Mouse (Mus musculus): ENCODE data around the gene Pla2g4a.
"Not testable (repeated sequence)": the region's sequence is repeated elsewhere in the genome, so short reads cannot be mapped to it uniquely, and the experiment has no call there.

Pla2g4a gene

DNA sequence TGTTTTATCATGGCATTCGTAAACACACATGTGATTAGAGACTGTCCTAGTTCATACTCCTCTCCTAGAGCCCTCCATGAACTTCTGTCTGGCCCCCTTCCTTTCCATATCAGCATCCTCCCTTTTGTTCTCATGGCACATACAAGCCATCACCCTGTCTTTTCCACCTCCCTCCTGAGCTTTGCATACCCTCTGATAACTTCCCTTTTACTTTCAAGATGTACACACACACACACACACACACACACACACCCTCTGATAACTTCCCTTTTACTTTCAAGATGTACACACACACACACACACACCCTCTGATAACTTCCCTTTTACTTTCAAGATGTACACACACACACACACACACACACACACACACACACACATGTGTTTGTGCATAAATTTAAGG is 37.4 kb downstream of the Pla2g4a start:
- not testable (repeated sequence) for DNase-seq

DNA sequence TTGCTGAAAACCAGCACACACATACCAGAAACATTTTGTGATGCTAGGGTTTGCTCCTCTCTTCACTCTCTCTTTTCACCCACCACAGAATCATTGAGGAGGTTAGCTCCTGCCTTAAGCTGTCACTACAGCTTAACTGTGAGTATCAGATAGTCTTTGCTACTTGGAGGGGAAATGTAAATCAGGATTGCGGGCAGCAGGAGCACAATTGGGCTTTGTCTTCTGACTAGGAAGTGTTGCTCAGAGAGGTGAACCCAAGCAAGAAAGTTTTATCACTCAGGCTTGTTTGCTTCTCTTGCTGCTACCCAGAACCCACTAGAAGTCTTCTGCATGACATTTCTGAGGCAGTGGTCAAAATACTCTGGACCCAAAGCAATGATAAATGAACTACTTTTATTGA is 38.9 kb downstream of the Pla2g4a start:
- no peak for DNase-seq

GRCm38 (mm10) chr1:149921325-149921724 is 39.8 kb downstream of the Pla2g4a start:
- no peak for DNase-seq

DNA sequence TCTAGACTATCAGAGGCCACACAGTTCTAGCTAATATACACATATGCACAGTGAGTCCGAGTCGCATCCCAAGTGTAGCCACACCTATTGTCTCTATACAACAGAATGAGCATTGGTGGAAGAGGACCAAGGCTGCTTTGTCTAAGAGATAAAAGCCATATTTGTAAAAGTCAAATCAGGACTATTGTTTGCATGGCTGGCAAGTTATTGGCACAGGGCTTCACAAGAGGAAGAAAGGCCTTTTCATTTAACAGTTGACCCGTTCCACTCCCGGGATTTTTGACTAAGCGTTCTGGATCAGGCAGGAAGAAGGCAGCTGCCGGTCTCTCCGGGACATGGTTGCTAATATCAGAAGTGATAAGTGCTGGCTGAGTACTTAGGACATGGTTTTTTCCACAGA is 41.8 kb downstream of the Pla2g4a start:
- no peak for DNase-seq

DNA sequence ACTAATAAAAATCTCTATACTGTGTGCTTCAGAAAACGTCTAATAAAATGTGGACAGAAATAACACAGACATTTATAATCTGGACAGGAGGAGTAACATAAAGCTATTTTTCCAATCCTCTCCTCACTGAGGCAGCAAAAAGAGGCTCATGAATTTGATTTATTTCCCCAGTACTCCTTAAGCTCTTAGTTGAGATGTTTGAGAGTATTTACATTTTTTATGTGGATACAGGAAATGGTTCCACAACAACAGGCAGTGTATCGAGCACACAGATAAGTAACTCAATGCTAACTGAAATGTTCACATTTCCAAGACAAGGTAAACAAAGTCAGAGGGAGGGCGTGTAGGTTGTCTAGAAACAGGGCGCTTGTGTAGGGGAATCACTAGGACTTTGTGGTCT is 48.1 kb downstream of the Pla2g4a start:
- no peak for DNase-seq

- DNase-seq: no peak
Measured at GRCm38 (mm10) chr1:149911050-149911449, 50.0 kb downstream of the Pla2g4a start.

DNA sequence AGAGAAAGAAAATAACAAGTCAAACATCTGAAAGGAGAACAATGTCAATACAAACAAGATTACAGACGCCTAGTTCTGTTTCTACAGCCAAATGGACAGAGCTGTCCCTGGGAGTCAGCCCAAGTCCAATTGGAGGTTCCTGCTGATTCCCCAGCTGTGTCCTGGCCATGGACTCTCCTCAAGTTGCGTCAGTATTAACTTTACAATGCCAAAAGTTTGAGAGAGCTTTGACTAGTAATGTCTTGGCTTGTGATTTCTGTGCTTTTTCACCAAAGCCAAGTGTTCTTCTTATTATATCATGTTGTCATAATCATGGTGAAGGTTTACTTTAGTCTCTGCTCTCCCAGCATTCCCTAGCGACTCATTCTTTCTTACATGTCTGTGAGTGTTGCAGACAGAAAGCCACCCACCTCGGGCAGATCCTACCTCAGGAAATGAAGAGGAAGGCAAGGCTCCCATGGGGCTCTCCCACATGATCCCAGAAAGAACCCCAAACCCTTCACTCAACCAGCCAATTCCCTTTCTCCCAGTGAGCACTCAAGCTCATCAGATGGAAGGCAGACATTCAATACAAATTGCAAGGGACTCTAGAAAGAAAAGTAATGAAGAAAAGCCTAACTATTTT is 63.0 kb downstream of the Pla2g4a start:
- DNase-seq: no peak

- no peak for DNase-seq
Measured at GRCm38 (mm10) chr1:149896590-149896989, 64.5 kb downstream of the Pla2g4a start.

DNA sequence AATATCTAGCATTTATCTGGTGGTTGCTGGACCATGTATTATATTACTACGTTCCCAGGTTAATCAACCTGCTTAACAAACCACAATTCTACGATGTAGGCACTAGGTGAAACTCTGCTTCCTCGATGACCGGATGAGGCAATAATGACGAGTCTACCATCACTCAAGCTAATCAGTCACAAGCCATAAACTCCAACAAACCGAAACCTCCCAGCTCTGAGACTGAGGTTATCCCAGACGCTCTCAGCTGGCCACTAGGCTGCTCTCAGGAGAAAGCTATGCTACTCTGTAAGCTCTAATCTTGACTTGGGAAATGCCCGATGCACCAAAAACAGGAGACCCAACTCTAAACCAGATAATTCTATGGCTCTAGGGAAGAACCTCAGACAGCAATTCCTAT is 66.2 kb downstream of the Pla2g4a start:
- no peak for DNase-seq

- DNase-seq: no peak
Measured at GRCm38 (mm10) chr1:149893903-149894302, 67.2 kb downstream of the Pla2g4a start.

- no peak for DNase-seq
Measured at GRCm38 (mm10) chr1:149891057-149891456, 70.0 kb downstream of the Pla2g4a start.

DNA sequence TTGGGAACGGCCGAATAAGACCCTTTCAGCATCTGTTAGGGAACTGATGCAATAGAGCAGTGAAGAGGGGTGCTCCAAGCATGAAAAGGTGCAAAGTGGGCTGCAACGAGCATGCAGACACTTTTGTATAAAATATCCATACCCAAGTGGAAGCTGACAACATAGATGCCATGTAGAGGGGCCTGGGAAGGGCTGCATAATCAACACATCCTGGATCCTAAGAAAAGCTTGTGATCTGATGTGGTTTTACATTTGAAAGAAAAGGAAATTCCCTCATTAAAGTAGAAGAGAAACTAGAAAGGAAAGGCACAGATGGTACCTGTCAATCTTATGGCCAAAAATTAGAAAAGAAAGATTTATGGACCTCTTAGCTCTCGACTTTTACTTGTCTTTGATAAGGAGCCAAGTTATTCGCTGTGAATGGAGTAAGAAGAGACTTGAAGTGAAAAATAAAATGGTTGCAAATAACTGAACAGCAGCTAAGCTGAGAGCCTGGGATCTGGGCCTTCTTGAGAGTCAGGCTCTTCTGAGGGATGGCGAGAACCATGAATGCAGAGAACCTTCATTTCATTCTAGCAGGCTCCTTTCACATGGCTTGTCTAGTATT is 78.6 kb downstream of the Pla2g4a start:
- no peak for DNase-seq

GRCm38 (mm10) chr1:149878175-149878574 is 82.9 kb downstream of the Pla2g4a start:
- no peak for DNase-seq

GRCm38 (mm10) chr1:149876502-149876901 is 84.6 kb downstream of the Pla2g4a start:
- no peak for DNase-seq

DNA sequence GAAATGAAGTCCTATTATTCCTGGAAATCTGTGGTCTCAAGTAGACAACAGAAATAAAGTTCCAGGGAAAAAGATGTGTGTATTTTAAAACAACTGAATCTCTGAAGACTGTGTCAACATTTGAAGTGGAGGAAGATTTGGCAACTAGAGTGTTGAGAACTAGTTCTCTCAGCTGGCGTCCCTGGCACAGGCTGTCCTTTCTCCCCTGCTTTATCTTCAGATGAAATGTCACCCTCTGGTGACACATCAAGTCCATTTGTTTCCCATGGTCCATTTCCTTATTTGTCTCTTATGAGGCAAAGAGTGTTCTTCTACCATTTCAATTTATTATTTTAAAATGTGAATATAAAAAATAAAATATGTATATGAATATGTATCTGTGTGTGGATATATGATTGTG is 89.5 kb downstream of the Pla2g4a start:
- DNase-seq: no peak

DNA sequence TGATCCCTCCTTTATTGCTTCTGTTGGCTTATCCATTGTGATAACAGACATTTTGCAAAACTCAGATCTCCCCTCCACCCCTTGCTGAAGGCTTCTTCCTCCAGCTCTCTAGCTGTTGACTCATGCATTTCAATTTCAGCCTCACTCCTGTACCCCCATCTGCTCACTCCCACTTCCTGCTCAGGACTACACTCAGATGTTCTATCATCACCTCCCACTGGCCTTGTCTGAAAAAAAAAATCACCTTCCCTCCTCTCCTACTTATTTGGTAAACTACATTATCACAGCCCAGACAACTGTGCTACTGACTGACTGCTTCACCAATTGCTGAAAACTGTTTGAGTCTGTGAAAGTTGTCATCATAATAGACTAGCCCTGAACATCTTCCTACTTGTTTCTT is 93.8 kb downstream of the Pla2g4a start:
- DNase-seq: no peak

DNA sequence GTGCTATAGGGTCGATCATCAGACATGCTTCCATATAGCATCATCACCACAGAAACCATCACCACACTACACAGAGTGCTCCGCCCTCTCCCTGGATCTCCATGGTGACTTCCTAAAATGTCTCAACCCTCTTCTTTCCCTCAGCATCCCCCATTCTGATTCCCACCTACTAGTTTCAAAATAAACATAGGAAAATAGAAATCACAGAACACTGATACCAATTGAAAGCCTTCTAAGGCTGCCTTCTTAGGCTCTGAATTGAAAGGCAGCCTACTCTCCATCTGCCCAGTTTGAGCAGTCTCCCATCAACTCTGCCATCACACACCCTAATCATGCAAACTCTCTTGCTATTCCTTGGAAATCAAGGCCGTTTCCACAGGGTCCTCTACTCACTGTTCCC is 94.9 kb downstream of the Pla2g4a start:
- no peak for DNase-seq

DNA sequence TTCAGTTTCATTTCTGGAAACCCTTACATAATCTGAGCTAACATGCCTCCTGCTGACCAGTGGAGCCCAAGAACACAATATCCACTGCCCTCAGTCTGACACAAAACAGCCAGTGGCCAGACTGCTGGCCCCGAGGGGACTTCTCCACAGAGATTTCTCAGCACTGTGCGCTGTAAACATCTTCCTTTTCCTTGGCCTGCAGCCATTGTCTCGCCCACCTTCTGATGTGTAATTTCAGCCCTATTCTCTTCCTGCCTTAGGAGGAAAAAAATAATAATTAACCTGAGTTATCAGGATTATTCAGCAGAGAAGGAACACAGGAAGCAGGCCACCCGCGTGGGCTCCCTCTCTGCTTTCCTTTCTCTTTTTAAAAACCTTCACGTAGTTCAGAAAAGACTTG is 98.3 kb downstream of the Pla2g4a start:
- DNase-seq: no peak

GRCm38 (mm10) chr1:149862181-149862580 is 98.9 kb downstream of the Pla2g4a start:
- DNase-seq: no peak

DNA sequence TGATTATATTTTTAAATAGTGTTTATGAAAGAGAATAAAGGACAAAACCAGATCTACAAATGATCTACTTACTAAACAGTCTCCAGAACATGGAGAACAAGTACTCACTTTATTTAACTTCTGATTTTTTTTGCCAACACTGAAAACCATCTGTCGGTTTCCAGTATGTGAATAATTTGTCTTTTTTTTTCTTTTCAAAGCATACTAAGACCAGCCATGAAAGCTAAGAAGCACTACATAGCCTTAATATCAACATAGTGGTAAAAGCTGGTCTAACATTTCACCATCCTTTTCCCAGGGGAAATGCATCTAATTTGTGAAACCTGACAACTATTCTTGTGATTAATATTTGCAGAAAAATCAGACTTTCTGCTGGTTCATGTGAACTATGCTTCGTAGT is 99.5 kb downstream of the Pla2g4a start:
- DNase-seq: no peak

GRCm38 (mm10) chr1:149858734-149859133 is 102.4 kb downstream of the Pla2g4a start:
- no peak for DNase-seq

GRCm38 (mm10) chr1:149856720-149857119 is 104.4 kb downstream of the Pla2g4a start:
- peak; percentile 35 for DNase-seq

DNA sequence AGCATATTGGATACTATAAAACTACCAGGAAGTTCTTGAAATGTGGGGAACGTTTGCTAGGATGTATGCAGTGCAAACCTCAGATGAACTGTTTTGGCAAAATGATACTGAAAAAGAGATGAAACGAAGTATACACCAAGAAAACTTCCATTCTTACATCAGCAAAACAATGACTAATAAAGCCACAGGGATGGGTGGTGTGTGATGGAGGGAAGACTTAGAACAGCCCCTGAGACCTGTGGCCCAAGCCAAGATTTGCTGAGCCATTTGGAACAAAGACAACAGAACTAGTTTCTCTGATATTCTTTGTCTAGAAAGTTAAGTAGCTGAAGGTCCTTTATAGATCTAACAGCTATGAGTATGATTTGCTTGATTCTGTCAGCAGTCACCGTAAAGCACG is 105.5 kb downstream of the Pla2g4a start:
- DNase-seq: no peak

- no peak for DNase-seq
Measured at GRCm38 (mm10) chr1:149854867-149855266, 106.2 kb downstream of the Pla2g4a start.

- no peak for DNase-seq
Measured at GRCm38 (mm10) chr1:149846655-149847054, 114.4 kb downstream of the Pla2g4a start.
